Mouse (Mus musculus): ENCODE measurements around the gene Chaf1a. TPM values are rescaled to one million over a fixed set of nuclear protein-coding genes. Genes with fewer than 3 reads are reported as not detected.

The Chaf1a gene
- polyA plus RNA-seq, 1 experiment from 2014 or later = 35.3 TPM

GRCm38 (mm10) chr17:56010255-56010654 is 30.0 kb upstream of the Chaf1a start:
- WGBS = 71% methylated on average over 14 of the region's 14 CpGs

GRCm38 (mm10) chr17:56010681-56011080 is 29.6 kb upstream of the Chaf1a start:
- peaks cover 44% of the 10 kb centered on the region for H3K4me1 ChIP-seq (replicated peaks)
- peaks cover 53% of the 10 kb centered on the region for H3K36me3 ChIP-seq

More at GRCm38 (mm10) chr17:56010255-56010654, 30.0 kb upstream of the Chaf1a start:
- Histone ChIP-seq H3K4me3 (peak overlapping the region; percentile 82), H3K27ac (peak overlapping the region; percentile 94), H3K4me1 (replicated peaks) (peaks cover 44% of the 10 kb centered on the region), H3K9me3 (no peaks in the 10 kb centered on the region), H3K36me3 (peaks cover 49% of the 10 kb centered on the region), H3K27me3 (ENCODE audit: insufficient read depth, poor library complexity, severe bottlenecking) (0 out of 2 replicates have a peak, but pooled peaks cover 4% of the 10 kb centered on the region)
- no peak for DNase-seq (ENCODE audit: low spot score)

GRCm38 (mm10) chr17:56011441-56011840 is 28.8 kb upstream of the Chaf1a start:
- H3K4me1 ChIP-seq (replicated peaks) = peaks cover 44% of the 10 kb centered on the region
- DNase-seq (ENCODE audit: low spot score) = no peak
- no peak overlapping the region for H3K4me3 ChIP-seq
- H3K27ac ChIP-seq = no peak overlapping the region
- no peaks in the 10 kb centered on the region for H3K27me3 ChIP-seq (ENCODE audit: insufficient read depth, poor library complexity, severe bottlenecking)
- 91% methylated on average over 7 of the region's 7 CpGs for WGBS
- H3K36me3 ChIP-seq = peaks cover 61% of the 10 kb centered on the region
- H3K9me3 ChIP-seq = no peaks in the 10 kb centered on the region

More at GRCm38 (mm10) chr17:56010681-56011080, 29.6 kb upstream of the Chaf1a start:
- Histone ChIP-seq H3K4me3 (peak overlapping the region; percentile 82), H3K27ac (peak overlapping the region; percentile 94; the same call in 1 of the 2 replicates), H3K27me3 (ENCODE audit: insufficient read depth, poor library complexity, severe bottlenecking) (no peaks in the 10 kb centered on the region), H3K9me3 (no peaks in the 10 kb centered on the region)
- DNase-seq (ENCODE audit: low spot score) = peak; percentile 82
- WGBS = 5% methylated on average over 9 of the region's 9 CpGs

- Histone ChIP-seq H3K4me1 (replicated peaks) (peaks cover 14% of the 10 kb centered on the region), H3K27me3 (ENCODE audit: insufficient read depth, poor library complexity, severe bottlenecking) (no peaks in the 10 kb centered on the region), H3K4me3 (no peak overlapping the region), H3K27ac (no peak overlapping the region), H3K9me3 (no peaks in the 10 kb centered on the region), H3K36me3 (peaks cover 99% of the 10 kb centered on the region)
- no peak for DNase-seq (ENCODE audit: low spot score)
- WGBS = 94% methylated on average over 9 of the region's 9 CpGs
Measured at GRCm38 (mm10) chr17:56015293-56015692, 24.9 kb upstream of the Chaf1a start.

- Histone ChIP-seq H3K4me1 (replicated peaks) (peaks cover 4% of the 10 kb centered on the region), H3K36me3 (peaks cover 98% of the 10 kb centered on the region), H3K9me3 (no peaks in the 10 kb centered on the region), H3K27me3 (ENCODE audit: insufficient read depth, poor library complexity, severe bottlenecking) (no peaks in the 10 kb centered on the region), H3K4me3 (no peak overlapping the region), H3K27ac (no peak overlapping the region)
- 85% methylated on average over 8 of the region's 8 CpGs for WGBS
- DNase-seq (ENCODE audit: low spot score) = no peak
Measured at GRCm38 (mm10) chr17:56016382-56016781, 23.9 kb upstream of the Chaf1a start.

- WGBS = 85% methylated on average over 15 of the region's 15 CpGs
- peaks cover 8% of the 10 kb centered on the region; the same call in 1 of the 2 replicates for H3K4me1 ChIP-seq (replicated peaks)
- DNase-seq (ENCODE audit: low spot score) = no peak
- no peaks in the 10 kb centered on the region for H3K27me3 ChIP-seq (ENCODE audit: insufficient read depth, poor library complexity, severe bottlenecking)
- H3K9me3 ChIP-seq = no peaks in the 10 kb centered on the region
- peaks cover 91% of the 10 kb centered on the region for H3K36me3 ChIP-seq
- H3K27ac ChIP-seq = no peak overlapping the region
- H3K4me3 ChIP-seq = no peak overlapping the region
Measured at GRCm38 (mm10) chr17:56016793-56017785, 23.1 kb upstream of the Chaf1a start.

- WGBS = 88% methylated on average over 7 of the region's 7 CpGs
- Histone ChIP-seq H3K36me3 (peaks cover 91% of the 10 kb centered on the region), H3K27ac (no peak overlapping the region), H3K9me3 (no peaks in the 10 kb centered on the region), H3K27me3 (ENCODE audit: insufficient read depth, poor library complexity, severe bottlenecking) (no peaks in the 10 kb centered on the region), H3K4me1 (replicated peaks) (peaks cover 16% of the 10 kb centered on the region), H3K4me3 (no peak overlapping the region)
- DNase-seq (ENCODE audit: low spot score) = no peak
Measured at GRCm38 (mm10) chr17:56017848-56018247, 22.4 kb upstream of the Chaf1a start.

GRCm38 (mm10) chr17:56018347-56019131 is 21.7 kb upstream of the Chaf1a start:
- Histone ChIP-seq H3K27ac (no peak overlapping the region), H3K27me3 (ENCODE audit: insufficient read depth, poor library complexity, severe bottlenecking) (no peaks in the 10 kb centered on the region), H3K4me1 (replicated peaks) (peaks cover 22% of the 10 kb centered on the region), H3K9me3 (no peaks in the 10 kb centered on the region), H3K36me3 (peaks cover 89% of the 10 kb centered on the region), H3K4me3 (no peak overlapping the region)
- no peak for DNase-seq (ENCODE audit: low spot score)
- WGBS = 77% methylated on average over 20 of the region's 20 CpGs

- WGBS = 94% methylated on average over 6 of the region's 6 CpGs
- Histone ChIP-seq H3K4me1 (replicated peaks) (peaks cover 29% of the 10 kb centered on the region), H3K36me3 (peaks cover 87% of the 10 kb centered on the region), H3K27ac (no peak overlapping the region), H3K4me3 (no peak overlapping the region), H3K27me3 (ENCODE audit: insufficient read depth, poor library complexity, severe bottlenecking) (no peaks in the 10 kb centered on the region), H3K9me3 (no peaks in the 10 kb centered on the region)
- DNase-seq (ENCODE audit: low spot score) = no peak
Measured at GRCm38 (mm10) chr17:56020400-56021084, 19.7 kb upstream of the Chaf1a start.

GRCm38 (mm10) chr17:56021161-56021910 is 18.9 kb upstream of the Chaf1a start:
- peaks cover 84% of the 10 kb centered on the region for H3K36me3 ChIP-seq
- no peak overlapping the region for H3K4me3 ChIP-seq
- 0 out of 2 replicates have a peak overlapping the region, but pooled peaks have one; percentile 40 for H3K27ac ChIP-seq
- 88% methylated on average over 4 of the region's 4 CpGs for WGBS
- DNase-seq (ENCODE audit: low spot score) = no peak
- H3K4me1 ChIP-seq (replicated peaks) = peaks cover 29% of the 10 kb centered on the region
- no peaks in the 10 kb centered on the region for H3K27me3 ChIP-seq (ENCODE audit: insufficient read depth, poor library complexity, severe bottlenecking)
- H3K9me3 ChIP-seq = no peaks in the 10 kb centered on the region

GRCm38 (mm10) chr17:56022131-56022988 is 17.9 kb upstream of the Chaf1a start:
- Histone ChIP-seq H3K4me3 (no peak overlapping the region), H3K9me3 (no peaks in the 10 kb centered on the region), H3K27me3 (ENCODE audit: insufficient read depth, poor library complexity, severe bottlenecking) (no peaks in the 10 kb centered on the region), H3K4me1 (replicated peaks) (peaks cover 29% of the 10 kb centered on the region), H3K36me3 (peaks cover 84% of the 10 kb centered on the region), H3K27ac (peak overlapping the region; percentile 50; the same call in 1 of the 2 replicates)
- no peak for DNase-seq (ENCODE audit: low spot score)
- 67% methylated on average over 2 of the region's 2 CpGs for WGBS

Measured in hindbrain, embryonic 10.5 days (tissue).